Mouse (Mus musculus): ENCODE measurements around the gene Nup98. TPM values are rescaled to one million over a fixed set of nuclear protein-coding genes. Genes with fewer than 3 reads are reported as not detected.

Nup98 gene
- total RNA-seq (2021) = 10 to 100 TPM; 33.4 to 33.8 TPM

DNA sequence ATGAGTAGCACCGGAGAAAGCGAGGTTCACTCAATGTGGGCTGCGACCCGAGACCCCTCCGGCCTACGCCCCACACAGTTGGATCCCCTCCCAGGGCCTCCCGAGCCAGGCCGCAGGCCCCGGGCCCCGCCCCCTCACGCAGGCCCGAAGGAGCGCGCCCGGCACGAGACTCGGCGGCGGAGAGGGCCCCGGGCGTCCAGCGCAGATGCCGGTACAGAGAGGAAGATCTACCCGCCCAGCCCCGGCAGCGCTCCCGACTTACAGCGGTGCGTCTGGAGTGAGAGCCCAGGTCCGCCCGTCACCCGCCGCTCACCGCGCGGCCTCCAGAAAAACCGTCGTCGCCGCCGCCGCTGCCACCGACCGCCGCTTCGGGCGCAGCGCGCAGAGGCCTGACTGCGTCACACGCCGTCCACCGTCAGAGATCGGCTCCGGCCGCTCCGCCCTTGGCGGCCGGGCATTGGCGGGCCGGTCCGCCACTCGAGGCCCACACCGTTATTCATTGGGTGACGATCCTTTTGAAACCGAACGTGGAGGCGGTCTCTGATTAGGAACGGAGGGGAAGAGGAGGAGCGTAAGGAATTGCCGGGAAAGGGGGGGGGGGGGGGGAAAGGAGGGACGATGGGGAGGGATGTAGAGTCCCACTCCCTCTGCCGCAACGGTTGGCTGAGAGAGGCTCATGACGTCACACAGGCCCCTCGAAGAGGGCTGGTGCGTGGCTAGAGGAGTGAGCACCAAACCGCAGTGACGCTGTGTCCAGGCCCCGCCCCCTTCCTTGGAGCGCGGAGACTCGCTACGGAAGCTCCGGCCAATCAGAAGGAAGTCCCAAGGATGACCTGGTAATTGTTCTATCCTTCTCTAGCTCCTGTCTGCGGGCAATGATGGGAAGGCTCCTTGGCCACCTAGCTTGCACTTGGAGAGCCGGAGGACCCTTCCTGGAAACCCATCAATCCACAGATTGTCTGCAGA is at the start of gene Nup98, which contains the start of gene Pgap2:
Gene Nup98 (minus strand): TSS at position 421 of the 966 bp plus-strand sequence.
Gene Pgap2 (plus strand): TSS at position 453 of the 966 bp plus-strand sequence.
- peak; percentile 99 to 100 for DNase-seq (ENCODE audit: extremely low spot score in 1 of 2, low spot score in 2 of 2)
- intact Hi-C loops (cut with DNase I) = loop anchor here (5.0 kb wide), 1 partner anchor 42 kb away; no protein-coding TSS in a partner anchor

DNA sequence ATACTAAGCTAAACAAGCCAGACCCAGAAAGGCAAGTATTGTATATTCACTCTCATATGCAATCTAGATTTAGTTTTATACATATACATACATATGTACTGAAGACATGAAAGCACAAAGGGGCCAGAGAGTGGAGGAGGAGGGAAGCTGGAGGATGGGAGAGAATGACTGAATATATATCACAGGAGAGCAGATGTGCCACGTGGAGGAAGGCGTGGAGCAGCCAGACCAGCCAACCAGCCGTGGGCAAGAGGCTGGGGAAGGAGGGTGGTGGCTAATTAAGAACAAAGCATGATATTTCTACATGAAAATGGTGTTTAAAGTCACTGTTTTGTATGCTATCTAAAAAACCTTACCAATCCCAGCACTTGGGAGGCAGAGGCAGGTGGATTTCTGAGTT is 48.8 kb upstream of the Nup98 start:
- DNase-seq (ENCODE audit: extremely low spot score in 1 of 2, low spot score in 2 of 2) = no peak
- intact Hi-C loops (cut with DNase I) = no loop called here

DNA sequence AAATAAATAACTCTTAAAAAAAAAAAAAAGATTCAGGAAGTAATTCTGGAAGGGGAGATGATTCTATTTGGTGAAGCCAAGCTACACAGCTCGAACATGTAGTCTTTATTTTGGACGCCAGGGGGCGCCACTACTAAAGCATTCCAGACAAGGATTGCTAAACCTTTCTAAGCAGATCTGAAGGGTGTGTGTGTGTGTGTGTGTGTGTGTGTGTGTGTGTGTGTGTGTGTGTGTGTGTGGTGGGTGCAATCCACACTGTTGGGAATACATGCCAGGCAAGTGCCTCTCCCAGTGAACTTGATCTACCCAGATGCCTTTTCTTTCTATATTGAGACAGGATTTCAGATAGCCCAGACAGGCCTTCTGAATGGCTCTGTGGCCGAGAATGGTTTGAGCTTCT is 48.2 kb upstream of the Nup98 start:
- peak; percentile 51 to 82 for DNase-seq (ENCODE audit: extremely low spot score in 1 of 2, low spot score in 2 of 2)
- intact Hi-C loops (cut with DNase I) = no loop called here

DNA sequence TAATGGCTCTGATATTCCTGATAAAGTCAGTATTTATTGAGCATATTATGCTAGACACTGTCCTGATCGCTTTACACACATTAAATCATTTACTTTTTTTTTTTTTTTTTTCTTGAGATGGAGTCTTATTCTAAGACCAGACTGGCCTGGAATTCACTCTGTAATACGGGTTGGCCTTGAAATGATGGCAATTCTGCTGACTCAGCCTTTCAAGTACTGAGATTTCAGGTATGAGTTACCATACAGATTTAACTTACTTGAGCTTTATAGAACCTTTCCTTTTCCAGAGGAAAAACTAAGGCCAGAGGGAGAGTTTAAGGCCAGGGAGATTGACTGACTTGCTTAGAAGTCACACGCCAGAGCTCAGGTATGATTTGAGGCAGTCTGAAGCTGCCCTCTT is 46.7 kb upstream of the Nup98 start:
- intact Hi-C loops (cut with DNase I) = no loop called here
- no peak for DNase-seq (ENCODE audit: extremely low spot score in 1 of 2, low spot score in 2 of 2)

DNA sequence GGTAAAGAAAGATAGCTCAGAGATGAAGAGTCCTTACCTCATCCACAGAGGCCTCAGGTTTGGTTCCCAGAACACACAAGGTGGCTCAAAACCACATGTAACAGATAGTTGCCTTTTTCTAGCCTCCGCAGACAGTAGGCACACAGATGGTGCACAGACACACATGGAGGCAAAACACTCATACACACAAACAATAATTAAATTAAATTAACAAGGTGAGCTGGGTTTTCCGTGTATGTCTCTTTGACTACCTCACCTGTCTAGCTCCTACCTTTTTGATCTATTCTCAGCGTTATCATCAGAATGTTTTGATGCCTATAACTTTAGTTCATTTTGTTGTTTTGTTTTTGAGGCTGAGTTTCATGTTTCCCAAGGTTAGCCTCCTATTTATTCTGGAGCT is 46.0 kb upstream of the Nup98 start, which contains the start of gene Rhog:
Gene Rhog (minus strand): TSS at position 101 of the 400 bp plus-strand sequence.
- DNase-seq (ENCODE audit: extremely low spot score in 1 of 2, low spot score in 2 of 2) = no peak
- intact Hi-C loops (cut with DNase I) = no loop called here

DNA sequence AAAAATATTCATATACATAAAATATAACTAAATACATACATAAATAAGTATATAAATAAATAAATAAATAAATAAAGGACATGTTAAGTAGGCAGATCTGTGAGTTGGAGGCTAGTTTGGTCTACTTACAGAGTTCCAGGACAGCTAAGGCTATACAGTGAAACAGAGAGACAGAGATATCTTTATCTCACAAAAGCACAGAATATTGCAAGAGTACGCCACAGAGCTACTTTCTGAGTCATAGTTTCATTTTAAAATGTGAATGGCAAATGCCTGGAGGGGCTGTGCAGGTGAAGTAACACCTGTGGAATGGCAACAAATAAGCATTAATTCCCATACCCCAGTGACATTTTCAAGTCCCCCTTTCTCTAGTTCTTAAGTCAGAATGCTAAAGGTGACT is 43.7 kb upstream of the Nup98 start:
- intact Hi-C loops (cut with DNase I) = loop anchor here (5.0 kb wide), 1 partner anchor 41 kb away; the partner anchor contains the start of genes Nup98 and Pgap2
- DNase-seq (ENCODE audit: extremely low spot score in 1 of 2, low spot score in 2 of 2) = no peak

DNA sequence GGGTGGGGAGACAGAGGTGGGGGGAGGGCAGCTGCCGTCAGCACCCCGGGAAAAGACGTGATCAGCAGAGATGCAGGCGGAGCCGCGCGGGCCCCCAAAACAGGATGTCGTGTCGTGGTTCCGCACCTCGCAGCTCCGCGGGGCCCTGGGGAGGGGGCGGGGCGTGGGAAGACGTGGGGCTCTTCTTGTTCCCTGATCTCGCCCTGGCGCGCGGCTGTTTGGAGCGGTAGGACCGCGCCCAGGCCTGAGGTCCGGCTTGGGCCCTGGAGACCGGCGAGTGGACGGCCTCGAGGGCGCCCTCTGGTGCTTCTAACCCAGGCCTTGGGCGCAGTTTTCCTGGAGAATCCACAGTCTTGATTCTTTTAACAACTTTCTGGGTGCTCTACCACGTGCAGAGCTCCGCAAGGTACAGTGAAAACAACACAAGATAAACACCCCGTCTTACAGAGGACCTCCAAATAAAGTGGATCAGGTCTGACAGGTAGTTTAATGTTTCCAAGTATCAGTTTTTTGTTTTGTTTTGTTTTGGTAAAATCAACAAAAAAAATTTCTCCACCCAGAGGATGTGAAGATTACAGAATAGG is 40.7 kb upstream of the Nup98 start:
- peak; percentile 76 to 95 for DNase-seq (ENCODE audit: extremely low spot score in 1 of 2, low spot score in 2 of 2)
- intact Hi-C loops (cut with DNase I) = loop anchor here (5.0 kb wide), 1 partner anchor 38 kb away; the partner anchor contains the start of genes Nup98 and Pgap2

DNA sequence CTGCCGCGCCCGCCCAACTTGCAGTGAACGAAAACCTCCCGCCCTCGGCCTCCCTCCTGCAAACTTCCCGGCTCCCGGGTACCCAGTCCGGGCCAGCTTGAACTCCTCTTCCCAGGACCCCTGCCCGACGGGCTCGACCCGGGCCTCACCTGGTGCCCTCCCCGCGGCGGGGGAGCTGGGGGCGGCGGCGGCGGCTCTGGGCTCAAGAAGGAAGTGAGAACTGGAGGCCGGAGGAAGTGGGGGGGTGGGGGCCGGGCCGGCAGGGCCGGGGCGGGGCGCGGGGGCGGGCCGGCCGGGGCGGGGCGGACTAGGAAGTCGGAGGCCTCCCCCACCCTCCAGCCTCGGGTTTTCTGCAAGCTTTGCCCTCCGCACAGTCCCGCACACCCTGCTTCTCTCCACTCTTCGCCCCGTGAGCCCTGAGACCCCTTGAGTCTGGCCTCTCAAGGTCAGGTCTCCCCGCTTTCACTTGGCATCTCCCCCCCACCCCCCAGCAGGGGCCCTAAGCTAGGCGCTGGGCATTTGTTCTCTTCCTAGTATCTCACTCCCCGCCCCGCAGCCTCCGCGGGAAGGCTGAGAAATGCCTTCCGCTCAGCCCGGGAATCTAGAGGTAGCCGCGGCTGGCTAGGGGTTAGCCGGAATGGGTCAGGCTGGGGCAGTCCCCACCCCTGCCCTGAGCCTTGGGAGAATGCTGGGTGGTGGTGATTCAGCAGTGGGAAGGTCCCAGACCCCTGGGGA is 40.1 kb upstream of the Nup98 start:
- peak; percentile 28 to 83 for DNase-seq (ENCODE audit: extremely low spot score in 1 of 2, low spot score in 2 of 2)
- intact Hi-C loops (cut with DNase I) = loop anchor here (5.0 kb wide), 1 partner anchor 38 kb away; the partner anchor contains the start of genes Nup98 and Pgap2

DNA sequence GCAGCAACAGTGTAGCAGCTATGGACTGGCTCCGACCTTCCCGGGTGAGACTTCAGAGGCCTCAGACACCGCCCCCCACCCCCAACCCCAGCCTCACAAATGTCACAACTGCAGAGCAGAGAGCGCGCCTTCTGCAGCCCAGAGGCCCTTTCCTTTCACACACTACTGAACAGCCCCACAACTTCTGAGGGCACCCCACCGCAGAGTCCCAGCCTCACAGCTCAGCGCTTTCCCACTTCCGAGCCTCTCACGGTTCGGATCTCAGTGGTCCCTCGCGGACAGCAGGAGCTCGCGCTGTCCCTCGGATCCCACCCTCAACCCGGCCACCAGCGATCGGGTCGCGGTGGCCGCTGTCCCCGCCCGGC is 39.5 kb upstream of the Nup98 start:
- DNase-seq (ENCODE audit: extremely low spot score in 1 of 2, low spot score in 2 of 2) = no peak
- intact Hi-C loops (cut with DNase I) = no loop called here

DNA sequence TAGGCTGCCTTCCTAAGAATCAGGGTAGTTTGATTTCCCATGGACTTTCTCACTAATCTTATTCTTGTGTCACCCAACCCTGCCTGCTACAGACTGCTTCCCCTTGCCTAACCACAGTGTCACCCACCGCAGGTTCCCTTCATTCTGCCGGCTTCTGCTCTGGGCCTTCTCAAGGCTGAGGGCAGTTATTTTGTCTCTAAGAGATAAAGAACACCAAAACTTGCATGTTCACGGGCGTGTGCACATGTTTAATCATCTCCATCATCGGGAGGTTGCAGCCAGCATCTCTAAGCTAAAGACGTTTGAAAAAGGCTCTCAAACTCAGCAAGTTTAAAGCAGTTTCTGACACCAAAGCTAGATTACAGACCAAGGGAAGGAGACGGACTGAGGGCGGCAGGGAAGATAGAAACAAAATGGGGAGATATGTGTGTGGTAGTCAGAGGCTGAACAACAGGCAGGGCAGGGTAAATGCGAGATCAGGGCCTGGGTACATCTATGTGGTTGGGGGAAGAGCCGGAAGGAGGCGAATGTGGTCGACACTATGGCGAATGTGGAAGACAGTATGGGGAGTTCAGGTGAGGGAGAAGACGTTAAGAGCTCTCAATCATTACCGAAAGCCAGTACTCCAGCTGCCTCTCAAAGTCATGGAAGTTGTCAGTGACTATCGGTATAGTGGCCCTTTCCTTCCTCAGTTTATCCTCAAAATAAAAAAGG is 38.9 kb upstream of the Nup98 start:
- intact Hi-C loops (cut with DNase I) = no loop called here
- no peak for DNase-seq (ENCODE audit: extremely low spot score in 1 of 2, low spot score in 2 of 2)

DNA sequence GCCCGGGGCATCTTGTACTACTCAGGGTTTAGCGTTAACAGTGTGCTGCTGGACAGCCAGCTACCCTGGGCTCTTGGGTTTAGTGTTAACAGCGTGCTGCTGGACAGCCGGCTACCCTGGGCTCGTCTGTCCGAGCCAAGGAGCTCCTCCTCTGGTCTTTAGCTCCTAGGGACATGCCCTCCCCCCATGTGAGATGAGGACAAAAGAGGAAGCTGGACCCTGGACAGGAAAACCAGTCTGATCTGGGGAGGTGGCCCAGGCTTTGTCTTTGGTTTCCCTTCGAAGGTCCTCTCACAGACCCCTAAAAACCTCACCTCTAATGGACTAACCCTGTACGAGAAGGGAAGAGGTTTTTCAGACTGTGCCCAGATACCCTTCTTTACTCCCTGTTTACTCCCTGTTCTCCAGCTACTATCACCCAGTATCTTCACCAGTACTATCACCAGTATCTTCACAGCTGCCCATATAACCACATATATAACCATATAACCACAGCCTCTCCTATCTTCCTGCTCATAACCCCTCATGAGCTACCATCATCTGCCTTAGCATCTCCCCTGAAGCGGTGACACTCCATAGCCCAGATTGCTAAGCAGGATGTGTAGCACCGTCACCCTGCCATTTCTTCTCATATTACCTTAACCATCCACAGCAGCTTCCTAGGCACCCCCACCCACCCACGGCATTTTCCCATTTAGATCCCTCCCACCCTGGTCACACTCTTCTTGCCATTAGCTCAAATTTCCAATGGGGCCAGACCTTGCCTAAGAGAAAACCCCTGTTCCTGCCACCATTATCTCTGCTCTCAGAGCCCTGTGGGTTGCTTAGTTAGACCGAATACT is 37.2 kb upstream of the Nup98 start:
- DNase-seq (ENCODE audit: extremely low spot score in 1 of 2, low spot score in 2 of 2) = peak in 1 of 2 experiments; percentile 41
- intact Hi-C loops (cut with DNase I) = no loop called here

DNA sequence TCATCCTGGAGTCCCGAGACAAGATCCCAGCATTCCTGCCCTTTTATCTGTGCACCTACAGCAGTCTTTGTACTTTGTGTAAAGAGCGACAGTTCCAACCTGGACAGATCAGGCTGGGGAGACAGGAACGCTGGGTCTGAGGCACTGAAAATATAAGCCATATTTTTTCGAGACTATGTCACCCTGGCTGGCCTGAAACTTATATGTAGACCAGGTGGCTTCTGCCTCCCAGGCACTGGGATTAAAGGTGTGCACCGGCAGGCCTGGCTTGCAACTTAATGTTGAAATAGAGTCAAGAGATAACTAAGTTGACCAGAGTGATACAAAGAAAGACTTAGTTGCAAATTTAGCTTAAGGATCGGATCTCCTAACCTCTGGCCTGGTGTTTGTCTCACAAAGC is 36.3 kb upstream of the Nup98 start:
- no peak for DNase-seq (ENCODE audit: extremely low spot score in 1 of 2, low spot score in 2 of 2)
- intact Hi-C loops (cut with DNase I) = no loop called here

DNA sequence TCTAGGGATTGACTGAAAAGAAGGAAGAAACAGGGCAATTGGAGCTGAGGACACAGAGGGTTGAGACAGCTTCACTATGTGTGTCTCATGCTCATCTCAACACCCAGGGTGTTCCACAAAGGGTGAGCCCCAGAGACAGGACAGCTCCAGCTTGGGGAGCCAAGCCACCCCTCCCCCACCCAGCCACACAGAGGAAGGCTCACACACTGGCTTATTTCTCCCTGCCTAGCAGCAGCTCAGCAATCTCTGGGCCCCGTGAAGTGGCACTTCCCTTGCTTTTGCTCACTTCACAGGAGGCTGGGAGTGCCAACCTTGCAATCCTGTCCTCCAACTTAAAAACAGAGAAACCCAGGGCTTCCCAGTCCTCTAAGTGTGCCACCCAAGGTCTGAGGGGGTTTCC is 35.8 kb upstream of the Nup98 start:
- peak in 1 of 2 experiments; percentile 65 for DNase-seq (ENCODE audit: extremely low spot score in 1 of 2, low spot score in 2 of 2)
- intact Hi-C loops (cut with DNase I) = no loop called here

DNA sequence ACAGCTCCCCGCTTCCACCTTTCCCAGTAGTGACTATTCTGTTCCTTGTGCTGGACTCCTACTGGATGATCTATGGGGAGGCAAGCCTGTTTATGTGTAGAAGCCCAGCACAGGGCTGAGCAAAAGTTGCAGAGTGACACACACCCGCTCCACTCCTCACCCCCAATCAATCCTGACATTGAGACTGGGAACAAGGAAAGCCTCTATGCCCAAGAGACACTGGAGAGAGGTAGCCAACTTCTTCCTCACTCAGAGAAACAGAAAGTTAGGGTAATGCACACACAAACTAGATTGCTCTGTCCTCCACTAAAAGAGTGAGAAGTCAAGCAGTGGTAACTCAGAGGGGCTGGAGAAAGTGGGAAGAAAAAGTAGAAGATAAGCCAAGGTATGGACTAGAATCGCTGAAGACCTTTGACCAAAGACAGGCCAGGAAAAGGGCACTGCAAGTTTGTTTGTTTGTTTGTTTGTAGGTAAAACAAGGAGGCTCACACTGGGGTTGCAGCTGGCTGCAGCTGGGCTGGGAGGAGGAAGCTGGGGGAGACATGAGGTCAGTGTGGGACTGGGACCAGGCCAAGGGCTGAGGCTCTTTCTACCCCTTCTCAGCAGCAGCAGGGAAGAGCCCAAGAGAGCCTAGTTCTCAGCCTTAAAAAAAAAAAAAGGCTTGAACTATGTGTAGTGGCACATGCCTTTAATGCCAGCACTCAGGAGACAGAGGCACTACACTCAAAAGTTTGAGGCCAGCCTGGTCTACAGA is 35.0 kb upstream of the Nup98 start:
- intact Hi-C loops (cut with DNase I) = no loop called here
- DNase-seq (ENCODE audit: extremely low spot score in 1 of 2, low spot score in 2 of 2) = peak in 1 of 2 experiments; percentile 53

DNA sequence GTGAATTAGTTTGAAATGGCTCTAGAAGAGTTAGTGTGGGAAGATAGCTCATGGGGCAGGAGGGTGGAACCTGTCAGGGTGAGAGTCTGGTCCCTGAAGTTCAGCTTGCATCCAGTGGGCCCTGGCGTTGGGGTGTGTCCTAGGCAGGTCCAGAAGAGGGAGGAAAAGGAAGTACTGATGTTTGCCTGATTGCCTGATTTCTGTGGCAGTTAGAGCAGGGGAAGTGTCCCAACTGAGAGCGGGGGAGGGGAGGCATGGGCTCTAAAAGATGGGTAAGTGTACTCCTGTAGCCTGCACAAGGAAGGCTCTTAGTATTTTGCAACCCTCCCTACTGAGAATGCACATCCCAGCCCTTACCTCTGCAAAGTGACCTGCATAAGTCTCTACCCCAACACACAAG is 33.9 kb upstream of the Nup98 start:
- peak in 1 of 2 experiments; percentile 58 for DNase-seq (ENCODE audit: extremely low spot score in 1 of 2, low spot score in 2 of 2)
- intact Hi-C loops (cut with DNase I) = no loop called here

DNA sequence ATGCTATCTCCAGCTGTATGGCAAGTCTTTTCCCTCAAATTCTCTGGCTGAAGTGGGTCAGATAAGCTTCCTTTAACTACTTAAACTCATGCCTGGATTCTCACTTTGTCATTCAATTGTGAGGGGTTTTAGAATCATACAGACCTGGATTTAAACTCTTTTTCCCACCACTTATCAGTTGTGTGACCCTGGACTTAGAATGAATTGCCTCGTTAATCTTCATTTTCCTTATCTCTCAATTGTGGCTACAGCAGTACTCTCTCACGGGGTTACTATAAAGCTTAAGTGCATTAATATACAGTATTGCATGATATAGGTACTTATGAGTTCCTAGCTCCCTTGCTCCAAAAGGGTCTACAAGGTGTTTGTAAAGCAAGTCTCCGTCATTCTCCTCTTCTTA is 32.9 kb upstream of the Nup98 start:
- intact Hi-C loops (cut with DNase I) = no loop called here
- DNase-seq (ENCODE audit: extremely low spot score in 1 of 2, low spot score in 2 of 2) = no peak

DNA sequence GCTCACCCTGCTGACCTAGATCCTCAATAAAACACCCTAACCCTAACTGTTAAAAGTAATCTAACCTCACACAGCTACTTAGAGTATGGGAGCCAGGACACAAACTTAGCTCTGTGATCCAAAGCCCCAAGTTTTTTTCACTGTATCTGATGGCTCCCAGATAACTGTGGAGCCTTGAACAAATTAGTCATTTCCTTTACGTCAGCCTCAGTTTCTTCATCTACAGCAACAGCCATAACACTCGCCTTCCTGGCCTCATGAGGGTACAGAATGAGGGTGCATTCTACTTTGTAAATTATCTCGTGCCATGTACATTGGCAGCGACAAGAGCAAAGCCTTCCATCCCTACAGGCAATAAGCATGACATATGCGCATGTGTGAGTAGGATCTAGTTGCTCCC is 32.4 kb upstream of the Nup98 start:
- no peak for DNase-seq (ENCODE audit: extremely low spot score in 1 of 2, low spot score in 2 of 2)
- intact Hi-C loops (cut with DNase I) = no loop called here
